Mouse (Mus musculus) left cerebral cortex, adult 2 months (tissue): ENCODE measurements around the gene Arhgef3. TPM values are rescaled to one million over a fixed set of nuclear protein-coding genes. Genes with fewer than 3 reads are reported as not detected.

Source experiments
- DNase-seq, 2 experiments: peaks; one replicate each; pipeline ENCODE4 v3.0.0; 2021 to 2022; ENCODE audit warnings: low spot score in 2 of 2, mixed read lengths in 1 of 2; ENCODE audit errors: extremely low spot score in 1 of 2
- H3K27ac ChIP-seq: fragments of 200-600 bp; 2 replicates; pipeline ENCODE4 v1.8.1; 2022
- H3K4me3 ChIP-seq: fragments of 200-600 bp; 2 replicates; pipeline ENCODE4 v1.8.1; 2022
- CTCF ChIP-seq: fragments of 200-600 bp; IDR thresholded peaks from 2 replicates; pipeline ENCODE4 v1.8.1; 2022; ENCODE audit warnings: antibody characterized with exemption, mild to moderate bottlenecking, moderate library complexity
- intact Hi-C: fragments of 180-260 bp; cut with DNase I; formaldehyde crosslinking; loops from one replicate; pipeline ENCODE4 v1.15.1; 2025
- long read RNA-seq, 2 experiments: library from polyadenylated mRNA; stranded (forward); transcript quantifications; one replicate each; pipeline ENCODE4 v2.0.0; 2021; ENCODE audit warnings: borderline mapping rate in 2 of 2
- total RNA-seq, 2 experiments: library from RNA; stranded (reverse); gene quantifications; 2 replicates each; pipeline ENCODE4 v1.2.3; 2021

Arhgef3 gene
- total RNA-seq, result 10 to 100 TPM; 62.0 to 75.0 TPM
- long read RNA-seq, experiment 1, transcript Arhgef3-202 (10 exons, 3,618 nt), result major isoform, 43 of 71 reads
- long read RNA-seq, experiment 1, partial matches to known transcripts, result 7 of 71 reads
- long read RNA-seq, experiment 1, other reads (novel, unspliced or antisense), result 21 of 71 reads
- long read RNA-seq, experiment 2, transcript Arhgef3-202 (10 exons, 3,618 nt), result major isoform, 59 of 81 reads
- long read RNA-seq, experiment 2, partial matches to known transcripts, result 12 of 81 reads
- long read RNA-seq, experiment 2, other reads (novel, unspliced or antisense), result 9 of 81 reads

DNA sequence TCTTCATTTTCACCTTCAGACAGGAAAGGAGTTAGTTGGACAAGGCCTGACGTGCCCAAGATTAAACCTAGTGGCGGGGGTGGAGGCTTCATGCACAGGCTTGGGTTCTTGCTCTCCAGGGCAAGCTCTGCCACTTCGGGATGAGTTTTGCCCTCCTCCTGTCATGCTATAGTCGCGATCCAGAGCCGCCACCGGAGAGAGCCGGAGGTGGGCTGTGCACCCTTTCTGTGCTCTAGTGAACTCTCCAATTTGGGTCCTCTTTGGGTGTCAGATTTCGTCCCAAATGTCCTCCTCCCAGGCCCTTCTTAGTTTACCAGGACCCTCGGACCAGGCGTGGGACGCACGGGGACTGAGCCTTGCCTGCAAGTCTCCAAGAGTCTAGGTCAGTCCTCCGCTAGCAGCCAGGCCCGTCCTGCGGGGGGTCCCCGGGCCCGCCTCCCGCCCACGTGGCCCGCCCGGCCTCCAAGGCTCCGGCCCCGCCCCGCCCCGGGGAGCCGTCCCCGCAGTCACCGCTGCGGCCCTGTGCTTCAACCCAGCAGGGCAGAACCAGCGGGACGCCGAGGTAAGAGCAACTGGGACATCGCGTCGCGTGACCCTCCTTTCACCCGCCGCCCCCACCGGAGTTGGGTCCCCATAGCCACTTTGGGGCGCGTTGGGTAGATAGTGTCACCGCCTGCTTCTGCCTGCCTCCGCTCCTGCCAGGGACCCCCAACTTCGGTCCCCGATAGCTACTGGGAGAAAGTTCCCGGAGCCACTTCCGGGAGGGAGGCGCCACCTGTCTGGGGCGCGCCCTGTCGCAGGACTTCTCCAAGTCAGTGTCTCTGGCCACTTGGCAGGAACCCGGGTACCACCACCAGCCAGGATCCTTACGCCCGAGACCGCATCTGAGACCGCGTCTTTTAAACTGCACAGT, at the start of gene Arhgef3:
TSS of gene Arhgef3 (plus strand) at position 538 of the 913 bp plus-strand sequence.
- no peak within 1 kb of the TSS for H3K27ac ChIP-seq
- intact Hi-C loops, result loop anchor here (2.0 kb wide), 1 partner anchor 68 kb away; no protein-coding TSS in a partner anchor

GRCm38 (mm10) chr14:27066171-27066929, 48.3 kb upstream of the Arhgef3 start:
- intact Hi-C loops, result no loop called here
- Histone ChIP-seq H3K27ac (no peak overlapping the region), H3K4me3 (no peak overlapping the region)
- DNase-seq, result no peak
- TF ChIP-seq CTCF, result no peak

More for the DNA sequence above, at the start of gene Arhgef3:
- DNase-seq, result no peak
- no peak; the same call in 1 of the 2 replicates for TF ChIP-seq CTCF
- H3K4me3 ChIP-seq, result peak within 1 kb of the TSS; percentile 49

- intact Hi-C loops, result no loop called here
- no peak for DNase-seq
- TF ChIP-seq CTCF, result no peak
- Histone ChIP-seq H3K27ac (no peak overlapping the region), H3K4me3 (no peak overlapping the region)
Observed at GRCm38 (mm10) chr14:27067866-27068271, 46.8 kb upstream of the Arhgef3 start.

DNA sequence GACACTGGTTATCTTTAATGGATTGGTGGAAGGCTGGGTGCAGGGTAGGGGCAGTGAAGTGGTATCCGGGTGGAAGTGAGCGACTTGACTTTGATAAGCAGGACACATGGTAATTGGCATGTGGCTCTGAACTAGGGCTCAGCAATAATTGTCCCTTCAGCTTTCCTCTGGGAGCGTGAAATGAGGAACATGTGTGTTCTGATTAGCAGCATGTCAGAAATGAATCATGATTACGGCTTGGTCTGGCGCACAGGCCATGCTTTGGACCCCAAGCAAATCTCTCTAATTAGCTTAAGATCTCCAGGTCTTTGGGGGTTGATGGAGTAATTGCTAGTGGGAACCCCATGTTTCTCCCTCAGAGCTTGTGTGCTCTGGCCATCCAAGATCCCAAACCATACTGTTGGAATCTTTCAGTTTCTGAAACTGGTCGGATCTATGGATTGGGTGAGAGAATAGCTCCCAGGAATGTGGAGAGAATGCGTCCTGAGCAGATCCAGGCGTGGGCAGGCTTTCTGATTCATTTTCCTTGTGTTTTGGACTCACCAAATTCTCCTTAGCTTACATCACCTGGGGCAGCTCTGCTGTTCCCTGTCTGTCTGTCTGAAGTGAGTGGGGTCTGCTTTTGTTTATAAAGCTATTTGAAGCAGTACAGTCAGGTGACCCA, 45.1 kb upstream of the Arhgef3 start:
- Histone ChIP-seq H3K4me3 (no peak overlapping the region), H3K27ac (no peak overlapping the region)
- TF ChIP-seq CTCF, result no peak
- no peak for DNase-seq
- intact Hi-C loops, result no loop called here

GRCm38 (mm10) chr14:27070128-27070527, 44.6 kb upstream of the Arhgef3 start:
- no peak for TF ChIP-seq CTCF
- no peak for DNase-seq
- H3K27ac ChIP-seq, result no peak overlapping the region
- intact Hi-C loops, result no loop called here
- H3K4me3 ChIP-seq, result no peak overlapping the region

DNA sequence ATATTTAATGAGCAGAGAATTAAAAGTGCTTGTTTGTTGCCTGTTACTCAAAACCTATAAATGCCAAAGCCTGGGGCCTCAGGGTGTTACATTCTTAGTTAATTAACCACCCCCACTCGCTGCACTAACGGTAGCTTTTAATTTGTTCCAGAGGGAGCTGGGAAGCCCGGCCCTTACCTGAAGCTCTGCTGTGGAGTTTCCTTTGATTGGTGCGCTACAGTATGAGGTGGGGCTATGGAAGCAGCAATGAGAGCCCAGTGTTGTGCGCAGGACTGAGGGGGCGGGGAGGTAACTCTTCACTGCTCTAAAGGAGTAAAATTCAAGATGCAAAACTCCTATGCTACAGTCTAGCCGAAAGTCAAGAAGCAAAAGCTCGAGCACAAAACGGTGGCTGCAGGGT, 43.9 kb upstream of the Arhgef3 start:
- Histone ChIP-seq H3K27ac (no peak overlapping the region), H3K4me3 (no peak overlapping the region)
- DNase-seq, result no peak
- intact Hi-C loops, result no loop called here
- no peak for TF ChIP-seq CTCF

DNA sequence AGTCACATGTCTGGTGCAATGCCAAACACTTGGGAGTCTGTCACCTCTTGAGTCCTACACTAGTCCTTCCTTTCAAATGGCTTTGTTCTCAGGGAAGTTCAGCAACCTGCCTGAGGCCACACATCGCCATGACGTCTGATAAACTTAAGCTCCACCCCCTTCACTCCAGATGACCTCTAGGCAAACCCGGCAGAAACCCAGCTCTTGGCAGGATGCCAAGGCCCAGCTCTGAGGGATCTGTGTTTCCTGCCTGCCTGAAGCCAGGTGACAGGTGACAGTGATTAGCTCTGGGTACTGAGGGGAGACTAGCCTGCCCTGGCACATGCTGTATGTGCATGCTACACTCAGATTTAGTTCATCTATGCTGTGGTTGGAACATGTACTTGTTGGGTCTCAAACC, 42.7 kb upstream of the Arhgef3 start:
- H3K27ac ChIP-seq, result no peak overlapping the region
- H3K4me3 ChIP-seq, result no peak overlapping the region
- DNase-seq, result no peak
- no peak for TF ChIP-seq CTCF
- intact Hi-C loops, result no loop called here

DNA sequence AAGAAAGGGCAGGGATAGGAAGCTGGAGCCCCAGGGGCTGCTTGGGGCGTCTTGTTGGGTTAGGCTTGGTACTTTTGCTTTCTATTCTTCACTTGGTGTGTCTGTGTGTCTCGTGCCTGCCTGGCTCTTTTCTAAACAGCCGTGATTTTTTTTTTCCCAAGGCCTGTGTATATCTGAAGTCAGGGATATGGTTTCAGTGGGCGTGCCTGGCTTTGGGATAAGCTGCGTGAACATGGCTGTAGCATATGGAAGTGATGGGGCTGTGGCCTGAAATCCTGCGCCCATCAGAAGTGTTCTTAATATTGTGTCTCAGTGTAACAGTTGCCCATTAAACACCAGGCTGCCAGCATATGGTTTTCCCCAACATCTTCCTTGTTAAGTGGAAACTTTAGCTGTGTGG, 39.6 kb upstream of the Arhgef3 start:
- DNase-seq, result no peak
- Histone ChIP-seq H3K4me3 (no peak overlapping the region), H3K27ac (no peak overlapping the region)
- intact Hi-C loops, result no loop called here
- TF ChIP-seq CTCF, result no peak

GRCm38 (mm10) chr14:27075909-27076521, 38.7 kb upstream of the Arhgef3 start:
- no peak for TF ChIP-seq CTCF
- Histone ChIP-seq H3K4me3 (no peak overlapping the region), H3K27ac (no peak overlapping the region)
- intact Hi-C loops, result no loop called here
- no peak for DNase-seq

- no peak for DNase-seq
- H3K4me3 ChIP-seq, result no peak overlapping the region
- no peak overlapping the region for H3K27ac ChIP-seq
- intact Hi-C loops, result no loop called here
- no peak for TF ChIP-seq CTCF
Observed at GRCm38 (mm10) chr14:27076522-27076920, 38.2 kb upstream of the Arhgef3 start.
